Mouse (Mus musculus): ENCODE measurements around the gene Khdc1a. TPM values are rescaled to one million over a fixed set of nuclear protein-coding genes. Genes with fewer than 3 reads are reported as not detected.
"Not testable (repeated sequence)": the region's sequence is repeated elsewhere in the genome, so short reads cannot be mapped to it uniquely, and the experiment has no call there.

Gene Khdc1a
- polyA plus RNA-seq, 1 experiment, result 0.22 TPM

GRCm38 (mm10) chr1:21315756-21316155 lies 33.7 kb upstream of the Khdc1a start:
- no peaks in the 10 kb centered on the region for H3K4me1 ChIP-seq (replicated peaks; ENCODE audit: control insufficient read depth, insufficient read depth, low read length)
- no peaks in the 10 kb centered on the region for H3K27me3 ChIP-seq (ENCODE audit: control insufficient read depth, insufficient read depth, low read length)
- DNase-seq, result no peak
- no peak overlapping the region for H3K27ac ChIP-seq (ENCODE audit: control insufficient read depth, insufficient read depth, low read length)
- H3K36me3 ChIP-seq (ENCODE audit: control insufficient read depth, insufficient read depth, low read length), result no peaks in the 10 kb centered on the region
- 83% methylated on average over 2 of the region's 2 CpGs for WGBS
- TF ChIP-seq CTCF (IDR thresholded peaks at IDR 0.05; ENCODE audit: borderline replicate concordance, control insufficient read depth, extremely low read depth, insufficient read depth, low read length, poor library complexity) (no peak), POLR2A (IDR thresholded peaks at IDR 0.05; ENCODE audit: control insufficient read depth, extremely low read depth, insufficient read depth, low read length, poor library complexity) (no peak)
- no peak overlapping the region for H3K4me3 ChIP-seq (ENCODE audit: control insufficient read depth, insufficient read depth, low read length)

DNA sequence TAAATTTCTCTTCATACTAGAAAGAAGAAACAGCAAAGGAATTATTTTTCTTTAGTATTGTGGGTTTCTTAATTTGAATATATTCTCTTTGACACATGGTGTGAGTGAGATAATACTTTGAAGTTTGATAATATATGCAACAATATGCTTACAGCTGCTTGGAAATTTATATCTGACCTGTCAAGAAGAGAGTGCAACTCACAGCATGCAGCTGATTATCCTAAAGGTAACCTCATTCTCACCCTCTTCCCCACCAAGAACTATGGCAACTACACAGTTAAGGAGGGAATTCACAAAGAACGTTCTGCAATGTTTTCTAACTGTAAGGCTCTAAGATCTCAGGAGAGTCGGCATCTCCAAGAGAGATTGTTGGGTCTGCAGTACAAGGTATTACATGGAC lies 33.1 kb upstream of the Khdc1a start:
- H3K36me3 ChIP-seq (ENCODE audit: control insufficient read depth, insufficient read depth, low read length), result no peaks in the 10 kb centered on the region
- no peak overlapping the region for H3K4me3 ChIP-seq (ENCODE audit: control insufficient read depth, insufficient read depth, low read length)
- no peak for DNase-seq
- H3K4me1 ChIP-seq (replicated peaks; ENCODE audit: control insufficient read depth, insufficient read depth, low read length), result no peaks in the 10 kb centered on the region
- no peak overlapping the region for H3K27ac ChIP-seq (ENCODE audit: control insufficient read depth, insufficient read depth, low read length)
- H3K27me3 ChIP-seq (ENCODE audit: control insufficient read depth, insufficient read depth, low read length), result no peaks in the 10 kb centered on the region
- WGBS, result 88% methylated on average over 2 of the region's 2 CpGs
- TF ChIP-seq CTCF (IDR thresholded peaks at IDR 0.05; ENCODE audit: borderline replicate concordance, control insufficient read depth, extremely low read depth, insufficient read depth, low read length, poor library complexity), result no peak
- TF ChIP-seq POLR2A (IDR thresholded peaks at IDR 0.05; ENCODE audit: control insufficient read depth, extremely low read depth, insufficient read depth, low read length, poor library complexity), result no peak

GRCm38 (mm10) chr1:21318202-21318601 lies 31.2 kb upstream of the Khdc1a start:
- H3K36me3 ChIP-seq (ENCODE audit: control insufficient read depth, insufficient read depth, low read length), result no peaks in the 10 kb centered on the region
- no peaks in the 10 kb centered on the region for H3K4me1 ChIP-seq (replicated peaks; ENCODE audit: control insufficient read depth, insufficient read depth, low read length)
- H3K27me3 ChIP-seq (ENCODE audit: control insufficient read depth, insufficient read depth, low read length), result no peaks in the 10 kb centered on the region
- H3K4me3 ChIP-seq (ENCODE audit: control insufficient read depth, insufficient read depth, low read length), result no peak overlapping the region
- no peak overlapping the region for H3K27ac ChIP-seq (ENCODE audit: control insufficient read depth, insufficient read depth, low read length)
- DNase-seq, result no peak
- no peak for TF ChIP-seq POLR2A (IDR thresholded peaks at IDR 0.05; ENCODE audit: control insufficient read depth, extremely low read depth, insufficient read depth, low read length, poor library complexity)
- no peak for TF ChIP-seq CTCF (IDR thresholded peaks at IDR 0.05; ENCODE audit: borderline replicate concordance, control insufficient read depth, extremely low read depth, insufficient read depth, low read length, poor library complexity)

DNA sequence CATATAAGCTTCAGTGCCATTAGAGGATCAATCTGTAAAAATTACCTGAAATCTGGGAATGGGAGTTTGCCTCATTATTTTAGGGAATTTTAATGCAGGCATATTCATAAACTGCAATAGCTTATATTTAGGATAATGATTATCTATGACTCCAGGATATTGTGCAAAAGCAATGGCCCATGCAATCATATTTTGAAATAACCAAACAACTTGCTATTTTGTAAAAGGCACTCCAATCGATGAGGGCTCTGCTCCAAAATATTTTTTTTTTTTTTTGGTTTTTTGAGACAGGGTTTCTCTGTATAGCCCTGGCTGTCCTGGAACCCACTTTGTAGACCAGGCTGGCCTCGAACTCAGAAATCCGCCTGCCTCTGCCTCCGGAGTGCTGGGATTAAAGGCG lies 29.2 kb upstream of the Khdc1a start:
- WGBS, result 98% methylated on average over 5 of the region's 5 CpGs
- not testable (repeated sequence) for H3K36me3 ChIP-seq (ENCODE audit: control insufficient read depth, insufficient read depth, low read length); H3K27me3 ChIP-seq (ENCODE audit: control insufficient read depth, insufficient read depth, low read length); H3K27ac ChIP-seq (ENCODE audit: control insufficient read depth, insufficient read depth, low read length); H3K4me1 ChIP-seq (replicated peaks; ENCODE audit: control insufficient read depth, insufficient read depth, low read length); DNase-seq; H3K4me3 ChIP-seq (ENCODE audit: control insufficient read depth, insufficient read depth, low read length)

DNA sequence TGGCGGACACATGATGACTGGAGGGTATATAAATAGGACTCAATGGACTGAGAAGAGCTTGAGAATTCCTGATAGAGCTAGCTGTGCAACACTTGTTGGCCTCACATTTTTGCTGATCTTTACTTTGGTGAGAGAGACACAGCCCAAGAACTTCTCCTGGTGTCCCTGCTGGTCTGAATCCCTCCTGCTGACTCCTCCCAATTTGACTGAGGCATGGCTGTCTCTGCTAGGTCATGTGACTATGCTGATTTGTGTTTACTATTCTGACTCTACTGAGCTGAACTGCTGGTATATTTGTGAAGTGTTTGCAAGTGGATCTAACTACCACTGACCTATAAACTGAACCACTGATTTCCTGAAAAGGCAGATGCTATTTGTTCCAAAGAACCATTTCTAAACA lies 27.8 kb upstream of the Khdc1a start:
- WGBS, result 95% methylated on average over 1 of the region's 1 CpGs
- Histone ChIP-seq H3K27ac (ENCODE audit: control insufficient read depth, insufficient read depth, low read length) (no peak overlapping the region), H3K36me3 (ENCODE audit: control insufficient read depth, insufficient read depth, low read length) (no peaks in the 10 kb centered on the region), H3K27me3 (ENCODE audit: control insufficient read depth, insufficient read depth, low read length) (no peaks in the 10 kb centered on the region), H3K4me3 (ENCODE audit: control insufficient read depth, insufficient read depth, low read length) (no peak overlapping the region), H3K4me1 (replicated peaks; ENCODE audit: control insufficient read depth, insufficient read depth, low read length) (no peaks in the 10 kb centered on the region)
- DNase-seq, result no peak
- TF ChIP-seq CTCF (IDR thresholded peaks at IDR 0.05; ENCODE audit: borderline replicate concordance, control insufficient read depth, extremely low read depth, insufficient read depth, low read length, poor library complexity) (no peak), POLR2A (IDR thresholded peaks at IDR 0.05; ENCODE audit: control insufficient read depth, extremely low read depth, insufficient read depth, low read length, poor library complexity) (no peak)

DNA sequence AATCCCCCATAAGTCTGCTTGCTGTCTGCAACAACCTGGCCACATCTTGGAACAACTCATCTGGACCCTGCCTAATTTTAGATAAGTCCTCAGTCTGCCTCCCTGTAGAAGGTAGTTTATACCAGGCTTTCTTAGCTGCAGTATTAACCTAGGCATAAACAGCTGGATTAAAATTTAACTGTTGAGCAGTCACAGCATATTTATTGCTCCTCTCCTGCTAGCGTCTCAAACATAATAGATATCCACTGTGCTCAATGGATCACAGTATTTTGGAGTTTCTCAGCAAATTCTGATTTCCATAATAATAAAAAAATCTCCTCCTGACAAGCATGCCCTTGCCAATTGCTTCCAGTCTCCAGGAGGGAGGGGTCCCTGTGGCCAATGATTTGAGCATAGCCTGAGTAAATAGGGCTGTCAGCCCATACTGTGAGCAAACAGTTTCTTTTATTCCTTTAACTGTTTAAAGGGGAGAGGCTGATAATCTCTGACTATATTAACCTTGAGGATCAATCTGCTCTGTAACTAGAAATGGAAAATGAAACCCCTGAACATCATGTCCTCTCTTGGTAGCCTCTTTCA lies 25.4 kb upstream of the Khdc1a start:
- no peak for DNase-seq
- no peak overlapping the region for H3K27ac ChIP-seq (ENCODE audit: control insufficient read depth, insufficient read depth, low read length)
- H3K4me3 ChIP-seq (ENCODE audit: control insufficient read depth, insufficient read depth, low read length), result no peak overlapping the region
- no peaks in the 10 kb centered on the region for H3K27me3 ChIP-seq (ENCODE audit: control insufficient read depth, insufficient read depth, low read length)
- WGBS, result 95% methylated on average over 1 of the region's 1 CpGs
- no peak for TF ChIP-seq POLR2A (IDR thresholded peaks at IDR 0.05; ENCODE audit: control insufficient read depth, extremely low read depth, insufficient read depth, low read length, poor library complexity)
- TF ChIP-seq CTCF (IDR thresholded peaks at IDR 0.05; ENCODE audit: borderline replicate concordance, control insufficient read depth, extremely low read depth, insufficient read depth, low read length, poor library complexity), result no peak
- H3K36me3 ChIP-seq (ENCODE audit: control insufficient read depth, insufficient read depth, low read length), result no peaks in the 10 kb centered on the region
- no peaks in the 10 kb centered on the region for H3K4me1 ChIP-seq (replicated peaks; ENCODE audit: control insufficient read depth, insufficient read depth, low read length)

- no peak for TF ChIP-seq POLR2A (IDR thresholded peaks at IDR 0.05; ENCODE audit: control insufficient read depth, extremely low read depth, insufficient read depth, low read length, poor library complexity)
- Histone ChIP-seq H3K36me3 (ENCODE audit: control insufficient read depth, insufficient read depth, low read length) (no peaks in the 10 kb centered on the region), H3K4me1 (replicated peaks; ENCODE audit: control insufficient read depth, insufficient read depth, low read length) (no peaks in the 10 kb centered on the region), H3K4me3 (ENCODE audit: control insufficient read depth, insufficient read depth, low read length) (no peak overlapping the region), H3K27ac (ENCODE audit: control insufficient read depth, insufficient read depth, low read length) (no peak overlapping the region), H3K27me3 (ENCODE audit: control insufficient read depth, insufficient read depth, low read length) (no peaks in the 10 kb centered on the region)
- WGBS, result 9% methylated on average over 1 of the region's 1 CpGs
- DNase-seq, result no peak
These were observed 24.8 kb upstream of the Khdc1a start for GRCm38 (mm10) chr1:21324633-21325032.

Measured in thymus, adult 2 months (tissue).